Mouse (Mus musculus) limb, embryonic 10.5 days (tissue): ENCODE data around the gene Edc4. TPM values are rescaled to one million over a fixed set of nuclear protein-coding genes. Genes with fewer than 3 reads are reported as not detected.
A peak's percentile ranks its signal among the peaks of the same experiment; 100 is the strongest.
"Not testable (repeated sequence)": the region's sequence is repeated elsewhere in the genome, so short reads cannot be mapped to it uniquely, and the experiment has no call there.

ENCODE experiments used
- DNase-seq: peaks from one replicate; pipeline ENCODE4 v3.0.0-alpha.2; 2017; ENCODE audit warnings: low spot score
- H3K27ac ChIP-seq: fragments of 300-500 bp; sonication (generic); 2 replicates; pipeline ENCODE4 v1.5.1; 2016; ENCODE audit warnings: mild to moderate bottlenecking
- H3K27me3 ChIP-seq: fragments of 300-500 bp; sonication (generic); 2 replicates; pipeline ENCODE4 v1.6.1; 2016; ENCODE audit warnings: low read depth, mild to moderate bottlenecking; ENCODE audit not compliant: poor library complexity, severe bottlenecking
- H3K36me3 ChIP-seq: fragments of 300-500 bp; sonication (generic); 2 replicates; pipeline ENCODE4 v1.6.1; 2016; ENCODE audit warnings: mild to moderate bottlenecking, moderate library complexity
- H3K4me1 ChIP-seq: fragments of 300-500 bp; sonication (generic); 2 replicates; pipeline ENCODE4 v1.6.1; 2016
- H3K4me3 ChIP-seq: fragments of 300-500 bp; sonication (generic); 2 replicates; pipeline ENCODE4 v1.5.1; 2016; ENCODE audit warnings: mild to moderate bottlenecking, moderate library complexity
- H3K9me3 ChIP-seq: fragments of 300-500 bp; sonication (generic); replicated peaks from 2 replicates; pipeline ENCODE4 v1.6.1; 2016; ENCODE audit warnings: mild to moderate bottlenecking
- WGBS: fragments of 180-500 bp; shearing (Covaris S2); methylation state at CpG from one replicate; pipeline ENCODE4 v1.1.7; 2016; 5-methylcytosine and 5-hydroxymethylcytosine counted together
- polyA plus RNA-seq: library from polyadenylated mRNA; unstranded; fragments of >200 nt; fragmentation: Nextera tagmentation; extraction: Ambion mirVana; gene quantifications from 2 replicates; pipeline ENCODE4 v1.2.1, GENCODE M21; 2016

Gene Edc4
- 75.1 and 76.6 TPM in 2 replicates for polyA plus RNA-seq

DNA sequence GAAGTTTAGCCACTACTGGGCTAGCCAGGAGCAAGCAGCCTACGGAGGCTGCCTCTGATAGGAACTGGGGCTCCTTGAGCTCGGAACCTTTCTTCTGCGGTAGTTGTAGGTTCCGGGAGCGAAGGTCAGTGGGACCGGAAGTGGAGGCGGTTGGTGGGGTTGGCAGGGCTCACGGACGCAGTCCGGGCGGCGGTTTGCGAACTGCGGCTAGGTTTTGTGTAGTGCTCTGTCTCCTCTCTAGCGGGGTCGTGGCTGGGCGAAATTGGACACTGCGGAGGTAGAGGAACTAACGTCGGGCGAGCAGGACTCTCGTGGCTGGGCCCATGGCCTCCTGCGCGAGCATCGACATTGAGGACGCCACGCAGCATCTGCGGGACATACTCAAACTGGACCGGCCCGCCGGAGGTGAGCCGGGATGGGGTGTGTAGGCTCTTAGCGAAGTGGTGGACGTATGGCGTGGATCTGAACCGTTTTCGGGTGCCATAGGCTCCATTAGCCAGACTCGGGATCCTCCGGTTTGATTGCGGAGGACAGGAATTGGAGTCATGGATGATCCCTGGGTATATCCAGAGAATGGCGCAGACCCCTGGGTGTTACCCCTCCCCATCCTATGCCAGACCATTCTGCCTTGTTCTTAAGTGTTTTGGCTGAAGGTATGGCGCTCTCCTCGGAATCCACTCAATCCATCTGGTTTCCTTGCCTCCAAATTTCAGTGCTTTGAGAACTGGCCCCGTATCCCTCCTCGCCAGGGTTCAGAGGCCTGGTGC, at the start of gene Edc4:
Gene Edc4, plus strand, starts transcription at position 128 of the 767 bp plus-strand sequence.
- 1% methylated on average over 45 of the region's 45 CpGs for WGBS
- Histone ChIP-seq H3K36me3 (peaks cover 67% of the 10 kb centered on the region), H3K4me1 (peaks cover 18% of the 10 kb centered on the region), H3K27me3 (no peaks in the 10 kb centered on the region), H3K4me3 (peak within 1 kb of the TSS; percentile 69), H3K9me3 (no peaks in the 10 kb centered on the region), H3K27ac (peak within 1 kb of the TSS; percentile 86)
- peak; percentile 91 for DNase-seq

DNA sequence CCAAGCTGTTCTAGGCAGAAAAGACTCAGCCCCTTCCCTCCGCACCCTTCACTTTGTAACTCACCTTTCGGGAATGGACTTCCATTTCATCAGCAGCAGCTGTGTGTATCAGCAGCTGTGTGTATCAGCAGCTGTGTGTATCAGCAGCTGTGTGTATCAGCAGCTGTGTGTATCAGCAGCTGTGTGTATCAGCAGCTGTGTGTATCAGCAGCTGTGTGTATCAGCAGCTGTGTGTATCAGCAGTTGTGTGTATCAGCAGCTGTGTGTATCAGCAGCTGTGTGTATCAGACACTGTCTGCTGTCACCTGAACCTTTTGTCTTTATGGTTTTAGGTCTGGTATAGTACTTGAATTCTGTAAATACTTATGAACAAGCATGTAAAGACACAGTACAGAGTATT, 46.9 kb upstream of the Edc4 start:
- WGBS = 90% methylated on average over 2 of the region's 2 CpGs
- H3K9me3 ChIP-seq, DNase-seq, H3K4me1 ChIP-seq, H3K36me3 ChIP-seq, H3K27ac ChIP-seq, H3K4me3 ChIP-seq, H3K27me3 ChIP-seq: not testable (repeated sequence)

GRCm38 (mm10) chr8:105835318-105835717, 45.4 kb upstream of the Edc4 start:
- DNase-seq = peak; percentile 57
- Histone ChIP-seq H3K9me3 (no peaks in the 10 kb centered on the region), H3K27me3 (no peaks in the 10 kb centered on the region), H3K27ac (no peak overlapping the region), H3K4me1 (no peaks in the 10 kb centered on the region), H3K4me3 (no peak overlapping the region), H3K36me3 (no peaks in the 10 kb centered on the region)
- WGBS = 33% methylated on average over 11 of the region's 11 CpGs

DNA sequence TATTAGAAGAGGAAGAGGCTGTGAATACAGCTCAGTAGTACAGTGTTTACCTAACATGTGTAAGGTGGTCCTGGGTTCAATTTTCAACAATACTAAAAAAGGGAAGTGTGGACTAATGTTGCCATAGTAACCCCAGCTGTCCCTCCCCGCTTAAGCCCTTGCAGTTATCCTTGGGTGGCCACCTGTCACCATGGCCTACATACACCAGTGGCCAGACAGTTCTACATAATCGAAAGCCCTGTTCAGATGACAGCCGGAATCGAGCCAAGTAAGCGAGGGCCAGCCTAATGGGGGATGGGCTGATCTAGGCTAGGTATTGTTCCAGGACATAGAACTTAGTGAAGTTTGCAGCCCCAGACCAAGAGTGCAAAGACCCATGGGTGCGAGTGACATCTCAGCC, 43.7 kb upstream of the Edc4 start:
- Histone ChIP-seq H3K4me1 (no peaks in the 10 kb centered on the region), H3K9me3 (no peaks in the 10 kb centered on the region), H3K4me3 (no peak overlapping the region), H3K27ac (no peak overlapping the region), H3K36me3 (peaks cover 10% of the 10 kb centered on the region), H3K27me3 (no peaks in the 10 kb centered on the region)
- WGBS = 89% methylated on average over 6 of the region's 6 CpGs
- DNase-seq = no peak

GRCm38 (mm10) chr8:105839209-105839608, 41.5 kb upstream of the Edc4 start:
- Histone ChIP-seq H3K4me3 (no peak overlapping the region), H3K4me1 (no peaks in the 10 kb centered on the region), H3K27ac (no peak overlapping the region), H3K9me3 (no peaks in the 10 kb centered on the region), H3K27me3 (no peaks in the 10 kb centered on the region), H3K36me3 (peaks cover 31% of the 10 kb centered on the region)
- DNase-seq = no peak
- 91% methylated on average over 5 of the region's 5 CpGs for WGBS

DNA sequence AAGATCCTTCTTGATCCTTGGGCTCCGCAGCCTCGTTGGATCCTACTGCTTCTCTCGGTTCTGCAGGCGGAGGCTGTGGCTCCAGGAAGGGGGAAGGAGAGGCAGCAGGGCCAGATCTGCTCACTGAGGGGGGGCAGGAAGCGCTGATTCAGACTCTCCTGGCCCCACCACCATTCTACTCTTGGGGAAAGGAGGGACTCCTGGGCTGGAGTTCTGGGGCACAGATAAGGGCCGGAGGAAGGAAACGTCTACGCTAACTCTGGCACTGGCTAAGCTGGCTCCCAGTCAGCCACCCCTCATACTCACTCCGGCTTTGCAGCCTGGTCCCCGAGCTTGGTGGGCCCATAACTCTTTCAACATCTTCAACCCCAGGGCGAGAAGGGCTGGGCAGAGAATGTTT, 34.0 kb upstream of the Edc4 start:
- H3K9me3 ChIP-seq = no peaks in the 10 kb centered on the region
- H3K27ac ChIP-seq = no peak overlapping the region
- 90% methylated on average over 11 of the region's 11 CpGs for WGBS
- no peak overlapping the region for H3K4me3 ChIP-seq
- no peaks in the 10 kb centered on the region for H3K27me3 ChIP-seq
- peaks cover 8% of the 10 kb centered on the region for H3K4me1 ChIP-seq
- peaks cover 81% of the 10 kb centered on the region for H3K36me3 ChIP-seq
- no peak for DNase-seq

- Histone ChIP-seq H3K27ac (no peak overlapping the region), H3K36me3 (peaks cover 50% of the 10 kb centered on the region), H3K4me1 (peaks cover 8% of the 10 kb centered on the region), H3K4me3 (0 out of 2 replicates have a peak overlapping the region, but pooled peaks have one; percentile 79), H3K27me3 (no peaks in the 10 kb centered on the region), H3K9me3 (no peaks in the 10 kb centered on the region)
- WGBS = 88% methylated on average over 4 of the region's 4 CpGs
- DNase-seq = no peak
Measured at GRCm38 (mm10) chr8:105850014-105850413, 30.7 kb upstream of the Edc4 start.

- Histone ChIP-seq H3K4me1 (peaks cover 10% of the 10 kb centered on the region), H3K27ac (no peak overlapping the region), H3K9me3 (no peaks in the 10 kb centered on the region), H3K36me3 (peaks cover 44% of the 10 kb centered on the region), H3K27me3 (no peaks in the 10 kb centered on the region), H3K4me3 (peak overlapping the region; percentile 79)
- WGBS = 83% methylated on average over 7 of the region's 7 CpGs
- no peak for DNase-seq
Measured at GRCm38 (mm10) chr8:105850611-105851010, 30.1 kb upstream of the Edc4 start.

- Histone ChIP-seq H3K27me3 (no peaks in the 10 kb centered on the region), H3K9me3 (no peaks in the 10 kb centered on the region), H3K36me3 (peaks cover 33% of the 10 kb centered on the region), H3K27ac (peak overlapping the region; percentile 85), H3K4me1 (peaks cover 21% of the 10 kb centered on the region), H3K4me3 (peak overlapping the region; percentile 79)
- WGBS = under 1% methylated on average over 34 of the region's 34 CpGs
- DNase-seq = peak; percentile 92
Measured at GRCm38 (mm10) chr8:105851651-105852143, 29.0 kb upstream of the Edc4 start.

DNA sequence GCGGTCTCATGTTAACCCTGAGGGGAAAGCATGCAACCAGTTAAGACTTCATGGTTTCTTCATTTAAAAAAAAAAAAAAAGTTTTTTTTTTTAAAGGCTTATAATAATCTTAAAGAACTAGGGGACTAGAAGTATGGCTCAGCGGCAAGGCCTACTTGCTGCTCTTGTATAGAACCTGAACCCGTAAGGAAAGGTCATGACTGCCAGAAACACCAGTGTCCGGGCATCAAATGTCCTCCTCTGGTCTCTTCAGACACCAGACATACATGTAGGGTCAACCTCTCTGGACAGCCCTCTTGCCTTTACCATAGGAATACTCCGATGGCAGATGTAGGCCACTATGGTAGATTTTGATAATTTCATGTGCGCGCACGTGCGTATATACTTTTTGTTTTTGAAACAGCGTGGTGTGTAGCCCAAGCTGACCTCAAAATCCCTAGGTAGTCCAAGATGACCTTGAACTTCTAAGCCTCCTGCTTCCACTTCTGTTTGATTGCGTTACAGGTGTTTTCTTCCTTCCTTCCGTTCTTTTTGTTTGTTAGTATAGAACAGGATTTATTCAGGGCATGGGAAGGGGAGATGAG, 28.4 kb upstream of the Edc4 start:
- Histone ChIP-seq H3K27ac (no peak overlapping the region), H3K9me3 (no peaks in the 10 kb centered on the region), H3K4me1 (peaks cover 26% of the 10 kb centered on the region), H3K36me3 (peaks cover 30% of the 10 kb centered on the region), H3K4me3 (peak overlapping the region; percentile 79; the same call in 1 of the 2 replicates), H3K27me3 (no peaks in the 10 kb centered on the region)
- DNase-seq = no peak
- WGBS = 86% methylated on average over 12 of the region's 12 CpGs

DNA sequence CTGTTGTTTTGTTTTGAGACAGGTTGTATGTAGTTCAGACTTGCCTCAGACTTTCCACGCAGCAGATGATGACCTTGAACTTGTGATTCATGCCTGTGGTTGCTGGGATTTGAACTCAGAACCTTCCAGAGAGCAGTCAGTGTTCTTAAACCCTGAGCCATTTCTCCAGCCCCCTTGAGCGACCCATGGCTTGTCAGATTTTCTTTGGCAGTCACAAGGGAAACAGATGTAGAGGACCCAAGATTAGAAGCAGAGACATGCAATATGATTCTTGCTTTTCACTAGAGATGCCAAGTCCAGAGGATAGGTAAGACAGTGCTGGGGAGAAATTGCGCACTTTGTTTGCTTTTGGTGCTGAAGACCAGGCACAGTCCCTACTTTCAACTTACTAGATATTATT, 27.5 kb upstream of the Edc4 start, which contains the start of gene Cenpt:
Gene Cenpt, minus strand, starts transcription at position 101 of the 400 bp plus-strand sequence.
- H3K27ac ChIP-seq = no peak within 1 kb of the TSS
- no peaks in the 10 kb centered on the region for H3K9me3 ChIP-seq
- no peak within 1 kb of the TSS; the same call in none of the 2 replicates for H3K4me3 ChIP-seq
- peaks cover 35% of the 10 kb centered on the region for H3K4me1 ChIP-seq
- 92% methylated on average over 3 of the region's 3 CpGs for WGBS
- no peaks in the 10 kb centered on the region for H3K27me3 ChIP-seq
- H3K36me3 ChIP-seq = peaks cover 27% of the 10 kb centered on the region
- no peak for DNase-seq

DNA sequence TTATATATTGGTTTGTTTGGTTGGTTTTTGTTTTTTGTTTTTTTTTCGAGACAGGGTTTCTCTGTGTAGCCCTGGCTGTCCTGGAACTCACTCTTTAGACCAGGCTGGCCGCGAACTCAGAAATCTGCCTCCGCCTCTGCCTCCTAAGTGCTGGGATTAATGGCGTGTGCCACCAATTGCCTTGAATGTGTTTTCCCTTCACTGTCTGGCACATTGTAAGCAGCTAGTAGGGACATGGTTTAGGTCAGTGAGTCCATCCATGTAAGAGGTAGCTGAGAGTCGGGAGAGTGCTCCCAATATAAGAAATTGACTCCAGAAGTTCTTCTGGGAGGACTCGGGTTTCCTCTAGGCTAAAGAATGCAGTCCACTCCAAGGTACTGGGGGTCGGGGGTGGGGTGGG, 26.4 kb upstream of the Edc4 start:
- Histone ChIP-seq H3K27me3 (no peaks in the 10 kb centered on the region), H3K4me3 (peak overlapping the region; percentile 67), H3K27ac (peak overlapping the region; percentile 96), H3K9me3 (no peaks in the 10 kb centered on the region), H3K36me3 (peaks cover 24% of the 10 kb centered on the region), H3K4me1 (peaks cover 45% of the 10 kb centered on the region)
- 27% methylated on average over 8 of the region's 8 CpGs for WGBS
- no peak for DNase-seq

- Histone ChIP-seq H3K4me3 (peak within 1 kb of the TSS; percentile 67), H3K27me3 (no peaks in the 10 kb centered on the region), H3K27ac (peak within 1 kb of the TSS; percentile 96), H3K9me3 (no peaks in the 10 kb centered on the region), H3K36me3 (peaks cover 20% of the 10 kb centered on the region), H3K4me1 (peaks cover 50% of the 10 kb centered on the region)
- WGBS = under 1% methylated on average over 43 of the region's 43 CpGs
- DNase-seq = peak; percentile 96
Measured at GRCm38 (mm10) chr8:105854715-105855216, 25.9 kb upstream of the Edc4 start, which contains the start of gene Thap11. Gene Thap11 (plus strand): TSS chr8:105855132.
